ENCODE assay signal across 21 mouse cellular contexts in genomic region chr14:21765754-21766397, GRCm38 (mm10). TPM values are rescaled to one million over a fixed set of nuclear protein-coding genes. Genes with fewer than 3 reads are reported as not detected.
DNase-seq lines count a peak whose midpoint lies in the region; ATAC-seq and TF ChIP-seq lines count a peak whose summit lies in the region.
"Had no signal": no experiment of that assay in that cellular context is flagged by ENCODE, and none has a peak within 500 bp of the region (broad histone marks: within the 10 kb centered on the region; RNA-seq: fewer than 3 reads in every experiment).

No protein-coding gene starts in this region.

- DNase-seq in heart, adult 11 months, result peak; percentile 62
- no peak for DNase-seq in testis, postnatal 14 days (ENCODE audit: low spot score)
- no peak for DNase-seq in left cerebral cortex, adult 9 months (ENCODE audit: low spot score in 2 of 2)
- DNase-seq in frontal cortex, postnatal 25 days (ENCODE audit: low spot score in 2 of 2), result no peak
- DNase-seq: adrenal gland, postnatal 36 days; cerebellum, postnatal 36 days; gastrocnemius, postnatal 14 days; kidney, postnatal 10 days; layer of hippocampus, adult 9-11 months; midbrain, embryonic 14.5 days; right cerebral cortex, postnatal 14 days had no signal

- no peak for ATAC-seq in heart, embryonic 11.5 days (replicated peaks; ENCODE audit: insufficient number of reproducible peaks, low FRiP score, low TSS enrichment)
- ATAC-seq in megakaryocyte-erythroid progenitor cell, adult 5-6 weeks (replicated peaks; ENCODE audit: low FRiP score, low TSS enrichment, poor library complexity, severe bottlenecking), result peak; percentile 71
- ATAC-seq in midbrain, embryonic 13.5 days, result no peak
- ATAC-seq: Patski had no signal

- WGBS in heart, embryonic 11.5 days (ENCODE audit: insufficient replicate concordance), result 52% methylated on average over 7 of the region's 7 CpGs
- WGBS in midbrain, embryonic 13.5 days, result 70% methylated on average over 7 of the region's 7 CpGs

- no peak for TF ChIP-seq CTCF in testis, adult 2 months (IDR thresholded peaks at IDR 0.05; ENCODE audit: control insufficient read depth, insufficient read depth, insufficient replicate concordance, low read depth, low read length)

- H3K9ac ChIP-seq in heart, embryonic 11.5 days (ENCODE audit: low read depth, low read length), result no peak overlapping the region
- no peak overlapping the region for H3K9ac ChIP-seq in midbrain, embryonic 13.5 days (replicated peaks)
- H3K9ac ChIP-seq: limb, embryonic 15.5 days had no signal

- H3K4me3 ChIP-seq in heart, embryonic 11.5 days (ENCODE audit: low read depth, low read length), result no peak overlapping the region
- H3K4me3 ChIP-seq in testis, adult 2 months (ENCODE audit: control insufficient read depth, low read depth, low read length), result no peak overlapping the region
- H3K4me3 ChIP-seq in midbrain, embryonic 13.5 days (replicated peaks), result no peak overlapping the region
- H3K4me3 ChIP-seq: embryonic facial prominence, embryonic 10.5 days; erythroblast, embryonic 14.5 days; limb, embryonic 15.5 days had no signal

- H3K4me2 ChIP-seq in heart, embryonic 11.5 days, result no peak overlapping the region
- no peak overlapping the region for H3K4me2 ChIP-seq in midbrain, embryonic 13.5 days (replicated peaks)
- H3K4me2 ChIP-seq: limb, embryonic 15.5 days had no signal

- no peaks in the 10 kb centered on the region for H3K36me3 ChIP-seq in heart, embryonic 11.5 days (ENCODE audit: control insufficient read depth, insufficient read depth, low read length)
- no peaks in the 10 kb centered on the region for H3K36me3 ChIP-seq in testis, adult 2 months (ENCODE audit: control insufficient read depth, insufficient read depth, low read length)
- no peaks in the 10 kb centered on the region for H3K36me3 ChIP-seq in midbrain, embryonic 13.5 days
- H3K36me3 ChIP-seq: limb, embryonic 15.5 days had no signal

- peaks cover 14% of the 10 kb centered on the region for H3K4me1 ChIP-seq in heart, embryonic 11.5 days (ENCODE audit: control insufficient read depth, insufficient read depth, low read length)
- H3K4me1 ChIP-seq in testis, adult 2 months (ENCODE audit: control insufficient read depth, insufficient read depth, low read length), result peaks cover 2% of the 10 kb centered on the region
- peaks cover 16% of the 10 kb centered on the region for H3K4me1 ChIP-seq in midbrain, embryonic 13.5 days (replicated peaks)

- no peak for TF ChIP-seq POLR2A in testis, adult 2 months (IDR thresholded peaks at IDR 0.05; ENCODE audit: control insufficient read depth, low read depth, low read length)

- no peaks in the 10 kb centered on the region for H3K9me3 ChIP-seq in heart, embryonic 11.5 days (replicated peaks; ENCODE audit: control insufficient read depth, low read length)
- no peaks in the 10 kb centered on the region for H3K9me3 ChIP-seq in midbrain, embryonic 13.5 days
- H3K9me3 ChIP-seq: embryonic facial prominence, embryonic 10.5 days; limb, embryonic 15.5 days had no signal

- H3K27me3 ChIP-seq in heart, embryonic 11.5 days (ENCODE audit: control insufficient read depth, insufficient read depth, low read length), result no peaks in the 10 kb centered on the region
- no peaks in the 10 kb centered on the region for H3K27me3 ChIP-seq in testis, adult 2 months (ENCODE audit: control insufficient read depth, insufficient read depth, low read length)
- no peaks in the 10 kb centered on the region for H3K27me3 ChIP-seq in midbrain, embryonic 13.5 days
- H3K27me3 ChIP-seq: limb, embryonic 15.5 days; Patski had no signal

- no peak overlapping the region for H3K27ac ChIP-seq in heart, embryonic 11.5 days (ENCODE audit: low read depth, low read length)
- peak overlapping the region; percentile 57 for H3K27ac ChIP-seq in testis, adult 2 months (ENCODE audit: control insufficient read depth, insufficient read depth, low read depth, low read length)
- no peak overlapping the region for H3K27ac ChIP-seq in midbrain, embryonic 13.5 days
- H3K27ac ChIP-seq: embryonic facial prominence, embryonic 10.5 days; limb, embryonic 15.5 days had no signal

RNA-seq across cellular contexts. Expression of gene Dusp13, which starts 14.9 kb away (rescaled TPM):
- polyA plus RNA-seq in heart, embryonic 11.5 days (2014; fragmentation: Nextera tagmentation; extraction: Ambion mirVana), result not detected in 2 replicates
- polyA plus RNA-seq in testis, adult 2 months (2012; rRNA removed), result 883 and 961 TPM in 2 replicates
- not detected in 2 replicates for total RNA-seq in megakaryocyte-erythroid progenitor cell, adult 5-6 weeks (2014; fragmentation: Nextera tagmentation)
- not detected in 2 replicates for total RNA-seq in megakaryocyte-erythroid progenitor cell, adult 5-6 weeks (2017)
- polyA plus RNA-seq in midbrain, embryonic 13.5 days (2015; fragmentation: Nextera tagmentation; extraction: Ambion mirVana), result not detected in 2 replicates
- polyA plus RNA-seq: embryonic facial prominence, embryonic 10.5 days; erythroblast, embryonic 14.5 days; midbrain, embryonic 14.5 days had no signal

RNA-seq across cellular contexts. Expression of gene Samd8, which starts 15.5 kb away (rescaled TPM):
- polyA plus RNA-seq in heart, embryonic 11.5 days (2014; fragmentation: Nextera tagmentation; extraction: Ambion mirVana), result 10.8 TPM in 2 replicates
- polyA plus RNA-seq in testis, adult 2 months (2012; rRNA removed), result 95.1 and 118 TPM in 2 replicates
- 4.6 and 5.5 TPM in 2 replicates for total RNA-seq in megakaryocyte-erythroid progenitor cell, adult 5-6 weeks (2014; fragmentation: Nextera tagmentation)
- 4.4 and 11.1 TPM in 2 replicates for total RNA-seq in megakaryocyte-erythroid progenitor cell, adult 5-6 weeks (2017)
- 17.2 and 19.2 TPM in 2 replicates for polyA plus RNA-seq in midbrain, embryonic 13.5 days (2015; fragmentation: Nextera tagmentation; extraction: Ambion mirVana)

RNA-seq across cellular contexts. Expression of gene Dupd1, which starts 51.5 kb away (rescaled TPM):
- polyA plus RNA-seq in heart, embryonic 11.5 days (2014; fragmentation: Nextera tagmentation; extraction: Ambion mirVana), result 0.73 TPM in 1 of 2 replicates, not detected in the other
- 6.3 and 7.9 TPM in 2 replicates for polyA plus RNA-seq in testis, adult 2 months (2012; rRNA removed)
- total RNA-seq in megakaryocyte-erythroid progenitor cell, adult 5-6 weeks (2014; fragmentation: Nextera tagmentation), result not detected in 2 replicates
- total RNA-seq in megakaryocyte-erythroid progenitor cell, adult 5-6 weeks (2017), result not detected in 2 replicates
- polyA plus RNA-seq in midbrain, embryonic 13.5 days (2015; fragmentation: Nextera tagmentation; extraction: Ambion mirVana), result 0.13 and 0.18 TPM in 2 replicates
- total RNA-seq: heart, postnatal 25 days; left cerebral cortex, postnatal 10 days had no signal
- polyA plus RNA-seq: embryonic facial prominence, embryonic 10.5 days; midbrain, embryonic 14.5 days; Patski had no signal

RNA-seq across cellular contexts. Expression of gene Vdac2, which starts 59.2 kb away (rescaled TPM):
- 434 and 456 TPM in 2 replicates for polyA plus RNA-seq in heart, embryonic 11.5 days (2014; fragmentation: Nextera tagmentation; extraction: Ambion mirVana)
- polyA plus RNA-seq in testis, adult 2 months (2012; rRNA removed), result 402 and 429 TPM in 2 replicates
- 321 and 323 TPM in 2 replicates for total RNA-seq in megakaryocyte-erythroid progenitor cell, adult 5-6 weeks (2014; fragmentation: Nextera tagmentation)
- total RNA-seq in megakaryocyte-erythroid progenitor cell, adult 5-6 weeks (2017), result 421 and 441 TPM in 2 replicates
- 266 and 276 TPM in 2 replicates for polyA plus RNA-seq in midbrain, embryonic 13.5 days (2015; fragmentation: Nextera tagmentation; extraction: Ambion mirVana)

Comparison
In these comparisons a context has a peak if more than half of its experiments do, and no peak if none do; other contexts are left out.
1. RNA of gene Dusp13, which starts 14.9 kb away (polyA plus RNA-seq): 883 to 961 TPM in testis, adult 2 months; not detected in heart, embryonic 11.5 days and not detected in midbrain, embryonic 13.5 days; every median in the first group is over 100 times any median in the second.